Mouse (Mus musculus): ENCODE data around the gene Iqcd. TPM values are rescaled to one million over a fixed set of nuclear protein-coding genes. Genes with fewer than 3 reads are reported as not detected.

Gene Iqcd
- polyA plus RNA-seq, 1 experiment from 2014 or later, result 2.6 TPM

DNA sequence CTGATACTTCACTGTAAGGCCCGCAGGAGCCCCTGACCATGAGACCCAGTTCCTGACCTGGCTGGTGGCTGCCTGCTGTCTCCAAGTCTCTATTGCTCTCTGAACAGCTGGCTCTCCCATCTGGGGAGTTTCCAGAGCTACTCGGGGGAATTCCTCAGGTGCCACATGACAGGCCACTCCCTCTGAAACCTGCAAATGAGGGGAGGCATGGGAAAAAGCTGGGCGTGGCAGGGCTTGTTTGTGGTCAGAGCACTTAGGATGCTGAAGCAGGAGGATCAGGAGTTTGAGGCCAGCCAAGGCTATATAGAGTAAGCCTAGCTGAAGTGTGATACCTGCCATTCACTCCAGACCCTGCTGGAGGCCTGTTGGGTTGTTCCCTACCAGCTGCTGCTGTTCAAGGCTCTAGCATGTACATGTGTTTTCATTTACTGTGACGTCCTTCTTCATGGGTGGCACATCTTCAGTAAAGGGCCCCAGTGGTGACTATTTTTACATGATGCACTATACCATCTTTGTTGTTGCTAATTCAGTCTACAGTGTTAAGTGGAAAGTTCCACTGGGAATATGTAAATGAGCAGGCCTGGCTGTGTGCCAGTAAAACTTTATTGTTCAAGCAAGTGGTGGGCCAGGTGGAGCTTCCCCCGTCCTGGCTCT lies 33.5 kb downstream of the Iqcd start:
- no peak for ATAC-seq (ENCODE audit: low FRiP score)
- no peak overlapping the region for H3K9ac ChIP-seq
- no peak overlapping the region for H3K27ac ChIP-seq
- no peak overlapping the region for H3K4me3 ChIP-seq
- 64% methylated on average over 5 of the region's 5 CpGs for WGBS
- no peaks in the 10 kb centered on the region for H3K27me3 ChIP-seq
- H3K4me2 ChIP-seq, result no peak overlapping the region
- H3K36me3 ChIP-seq, result peaks cover 100% of the 10 kb centered on the region
- no peaks in the 10 kb centered on the region for H3K9me3 ChIP-seq
- H3K4me1 ChIP-seq (replicated peaks), result peaks cover 9% of the 10 kb centered on the region

DNA sequence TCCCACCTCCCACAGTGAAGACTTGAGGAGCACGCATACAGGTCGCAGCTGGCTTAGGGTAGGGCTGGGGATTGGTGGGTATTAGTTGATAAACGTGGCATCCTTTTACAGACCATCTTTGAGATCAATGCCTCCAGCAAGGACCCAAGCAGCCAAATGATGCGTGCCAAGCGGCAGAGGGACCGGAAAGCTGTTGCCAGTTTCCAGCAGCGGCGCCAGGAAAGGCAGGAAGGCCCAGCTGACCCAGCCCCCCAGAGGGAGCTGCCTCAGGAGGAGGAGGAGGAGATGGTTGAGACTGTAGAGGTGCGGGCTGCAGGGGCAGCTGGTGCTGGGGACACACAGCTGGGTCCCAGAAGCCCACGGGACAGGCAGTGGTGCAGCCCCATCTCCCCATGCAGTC lies 35.6 kb downstream of the Iqcd start:
- Histone ChIP-seq H3K27me3 (peaks cover 6% of the 10 kb centered on the region; the same call in 1 of the 2 replicates), H3K9me3 (no peaks in the 10 kb centered on the region), H3K27ac (no peak overlapping the region), H3K4me1 (replicated peaks) (peaks cover 21% of the 10 kb centered on the region), H3K4me2 (no peak overlapping the region), H3K36me3 (peaks cover 89% of the 10 kb centered on the region), H3K9ac (no peak overlapping the region), H3K4me3 (no peak overlapping the region)
- WGBS, result 86% methylated on average over 10 of the region's 10 CpGs
- no peak for ATAC-seq (ENCODE audit: low FRiP score)

DNA sequence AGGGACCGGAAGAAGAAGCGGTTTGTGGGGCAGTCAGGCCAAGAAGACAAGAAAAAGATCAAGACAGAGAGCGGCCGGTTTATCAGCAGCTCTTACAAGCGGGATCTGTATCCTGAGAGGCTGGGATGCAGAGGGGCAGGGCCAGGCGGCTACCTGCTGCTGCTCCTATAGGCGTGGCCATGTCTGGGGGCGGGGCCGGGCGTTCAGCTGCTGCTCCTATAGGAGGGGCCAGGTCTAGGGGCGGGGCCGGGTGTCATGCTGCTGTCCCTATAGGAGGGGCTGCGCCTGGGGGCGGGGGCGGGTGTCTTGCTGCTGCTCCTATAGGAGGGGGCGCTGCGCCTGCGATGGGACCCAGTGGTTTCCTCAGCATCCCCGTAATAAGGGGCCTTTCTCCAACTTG lies 37.6 kb downstream of the Iqcd start:
- 31% methylated on average over 19 of the region's 19 CpGs for WGBS
- Histone ChIP-seq H3K9me3 (no peaks in the 10 kb centered on the region), H3K4me2 (no peak overlapping the region), H3K27me3 (peaks cover 25% of the 10 kb centered on the region), H3K4me1 (replicated peaks) (peaks cover 25% of the 10 kb centered on the region), H3K9ac (no peak overlapping the region), H3K4me3 (no peak overlapping the region), H3K36me3 (peaks cover 69% of the 10 kb centered on the region), H3K27ac (no peak overlapping the region)
- no peak for ATAC-seq (ENCODE audit: low FRiP score)

- Histone ChIP-seq H3K9ac (no peak overlapping the region), H3K27me3 (peaks cover 33% of the 10 kb centered on the region), H3K27ac (no peak overlapping the region), H3K4me2 (no peak overlapping the region), H3K36me3 (peaks cover 56% of the 10 kb centered on the region), H3K4me3 (no peak overlapping the region), H3K4me1 (replicated peaks) (peaks cover 18% of the 10 kb centered on the region), H3K9me3 (no peaks in the 10 kb centered on the region)
- ATAC-seq (ENCODE audit: low FRiP score), result no peak
- 70% methylated on average over 15 of the region's 15 CpGs for WGBS
Observed at GRCm38 (mm10) chr5:120627515-120628300, 38.9 kb downstream of the Iqcd start.

- Histone ChIP-seq H3K4me1 (replicated peaks) (peaks cover 18% of the 10 kb centered on the region), H3K4me3 (no peak overlapping the region), H3K9me3 (no peaks in the 10 kb centered on the region), H3K4me2 (no peak overlapping the region), H3K27me3 (peaks cover 33% of the 10 kb centered on the region), H3K9ac (no peak overlapping the region), H3K36me3 (peaks cover 47% of the 10 kb centered on the region), H3K27ac (no peak overlapping the region)
- no peak for ATAC-seq (ENCODE audit: low FRiP score)
- 53% methylated on average over 7 of the region's 7 CpGs for WGBS
Observed at GRCm38 (mm10) chr5:120628624-120629023, 39.8 kb downstream of the Iqcd start.

- Histone ChIP-seq H3K4me2 (peak overlapping the region; percentile 49), H3K27ac (no peak overlapping the region), H3K4me1 (replicated peaks) (peaks cover 18% of the 10 kb centered on the region), H3K36me3 (peaks cover 22% of the 10 kb centered on the region), H3K27me3 (peaks cover 33% of the 10 kb centered on the region), H3K9me3 (no peaks in the 10 kb centered on the region), H3K9ac (peak overlapping the region; percentile 55; the same call in 1 of the 2 replicates), H3K4me3 (peak overlapping the region; percentile 20)
- 9% methylated on average over 29 of the region's 29 CpGs for WGBS
- ATAC-seq (ENCODE audit: low FRiP score), result no peak
Observed at GRCm38 (mm10) chr5:120631128-120631527, 42.3 kb downstream of the Iqcd start.

GRCm38 (mm10) chr5:120631892-120632291 lies 43.1 kb downstream of the Iqcd start:
- no peaks in the 10 kb centered on the region for H3K9me3 ChIP-seq
- 91% methylated on average over 5 of the region's 5 CpGs for WGBS
- no peak for ATAC-seq (ENCODE audit: low FRiP score)

DNA sequence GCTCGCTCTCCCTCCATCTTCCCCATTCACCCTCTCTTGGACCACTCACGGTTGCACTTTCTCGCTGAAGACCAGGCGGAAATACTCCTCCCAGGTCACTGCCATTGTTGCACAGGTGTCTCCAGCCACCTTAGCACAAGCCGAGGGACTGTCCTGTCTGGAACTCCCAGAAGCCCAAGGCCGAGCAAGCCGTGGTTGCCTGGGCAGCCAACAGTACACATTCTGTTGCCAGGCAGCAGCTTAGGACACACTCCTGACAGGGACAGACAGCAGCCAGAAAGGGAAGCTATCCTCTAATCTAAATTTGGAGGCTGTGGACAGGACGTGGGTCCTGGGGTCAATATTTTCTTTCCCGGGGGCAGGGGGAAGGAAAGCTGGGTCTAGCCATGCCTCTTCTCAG lies 45.3 kb downstream of the Iqcd start, which contains the start of gene Cfap73:
Gene Cfap73, minus strand, starts transcription at position 105 of the 400 bp plus-strand sequence.
- ATAC-seq (ENCODE audit: low FRiP score), result no peak

More at GRCm38 (mm10) chr5:120631892-120632291, 43.1 kb downstream of the Iqcd start:
- Histone ChIP-seq H3K4me1 (replicated peaks) (peaks cover 18% of the 10 kb centered on the region), H3K27me3 (peaks cover 33% of the 10 kb centered on the region), H3K4me3 (no peak overlapping the region), H3K4me2 (no peak overlapping the region), H3K36me3 (peaks cover 14% of the 10 kb centered on the region), H3K9ac (no peak overlapping the region), H3K27ac (no peak overlapping the region)

DNA sequence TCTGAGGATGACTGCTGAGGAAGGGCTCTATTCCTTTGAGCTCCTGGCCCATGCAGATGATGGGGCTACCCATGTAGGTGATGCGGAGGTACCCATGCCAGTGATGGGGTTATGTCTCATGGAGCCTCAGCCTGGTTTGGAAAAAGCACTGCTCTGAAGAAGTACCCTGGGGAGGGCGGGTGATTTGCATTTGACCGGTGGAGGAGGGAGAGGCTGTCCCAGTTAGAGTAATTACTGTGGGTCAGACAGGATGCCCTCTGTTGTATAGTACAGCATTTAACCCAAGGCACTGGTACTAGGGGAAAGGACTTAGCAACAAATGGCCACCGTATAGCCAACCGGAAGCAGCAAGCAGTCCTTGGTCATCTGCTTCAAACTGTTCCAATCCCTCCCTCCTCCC lies 46.0 kb downstream of the Iqcd start:
- 34% methylated on average over 5 of the region's 5 CpGs for WGBS
- H3K9me3 ChIP-seq, result no peaks in the 10 kb centered on the region
- no peak overlapping the region for H3K27ac ChIP-seq
- no peak overlapping the region for H3K4me2 ChIP-seq
- no peaks in the 10 kb centered on the region for H3K36me3 ChIP-seq
- no peak overlapping the region for H3K9ac ChIP-seq
- peaks cover 6% of the 10 kb centered on the region; the same call in 1 of the 2 replicates for H3K4me1 ChIP-seq (replicated peaks)
- H3K27me3 ChIP-seq, result peaks cover 22% of the 10 kb centered on the region
- no peak for ATAC-seq (ENCODE audit: low FRiP score)
- no peak overlapping the region for H3K4me3 ChIP-seq

More for the DNA sequence above, 45.3 kb downstream of the Iqcd start, which contains the start of gene Cfap73:
- Histone ChIP-seq H3K27ac (no peak within 1 kb of the TSS), H3K36me3 (no peaks in the 10 kb centered on the region), H3K4me2 (no peak within 1 kb of the TSS), H3K27me3 (peaks cover 30% of the 10 kb centered on the region), H3K9ac (no peak within 1 kb of the TSS), H3K9me3 (no peaks in the 10 kb centered on the region), H3K4me1 (replicated peaks) (peaks cover 6% of the 10 kb centered on the region; the same call in 1 of the 2 replicates), H3K4me3 (no peak within 1 kb of the TSS)
- 51% methylated on average over 9 of the region's 9 CpGs for WGBS

GRCm38 (mm10) chr5:120635633-120636032 lies 46.8 kb downstream of the Iqcd start:
- no peak overlapping the region for H3K4me2 ChIP-seq
- ATAC-seq (ENCODE audit: low FRiP score), result no peak
- no peak overlapping the region for H3K27ac ChIP-seq
- H3K9me3 ChIP-seq, result no peaks in the 10 kb centered on the region
- no peaks in the 10 kb centered on the region for H3K36me3 ChIP-seq
- peaks cover 15% of the 10 kb centered on the region for H3K27me3 ChIP-seq
- H3K9ac ChIP-seq, result no peak overlapping the region
- no peak overlapping the region for H3K4me3 ChIP-seq
- WGBS, result 90% methylated on average over 5 of the region's 5 CpGs
- peaks cover 6% of the 10 kb centered on the region; the same call in 1 of the 2 replicates for H3K4me1 ChIP-seq (replicated peaks)

- ATAC-seq (ENCODE audit: low FRiP score), result no peak
- H3K27ac ChIP-seq, result no peak overlapping the region
- 91% methylated on average over 7 of the region's 7 CpGs for WGBS
- H3K4me1 ChIP-seq (replicated peaks), result no peaks in the 10 kb centered on the region
- no peak overlapping the region for H3K9ac ChIP-seq
- H3K36me3 ChIP-seq, result no peaks in the 10 kb centered on the region
- no peak overlapping the region for H3K4me3 ChIP-seq
- no peak overlapping the region for H3K4me2 ChIP-seq
- no peaks in the 10 kb centered on the region for H3K27me3 ChIP-seq
- no peaks in the 10 kb centered on the region for H3K9me3 ChIP-seq
Observed at GRCm38 (mm10) chr5:120640094-120640493, 51.3 kb downstream of the Iqcd start.

GRCm38 (mm10) chr5:120643365-120644085 lies 54.7 kb downstream of the Iqcd start:
- WGBS, result 74% methylated on average over 14 of the region's 14 CpGs
- no peaks in the 10 kb centered on the region for H3K9me3 ChIP-seq
- H3K4me2 ChIP-seq, result no peak overlapping the region
- no peak for ATAC-seq (ENCODE audit: low FRiP score)
- H3K27me3 ChIP-seq, result peaks cover 27% of the 10 kb centered on the region
- peaks cover 1% of the 10 kb centered on the region for H3K4me1 ChIP-seq (replicated peaks)
- H3K4me3 ChIP-seq, result no peak overlapping the region
- H3K36me3 ChIP-seq, result no peaks in the 10 kb centered on the region
- no peak overlapping the region for H3K27ac ChIP-seq
- no peak overlapping the region for H3K9ac ChIP-seq
